Mouse (Mus musculus): Measurements from ENCODE around the gene Yipf3. TPM values are rescaled to one million over a fixed set of nuclear protein-coding genes. Genes with fewer than 3 reads are reported as not detected.

The Yipf3 gene
- total RNA-seq (2021), result 10 to 100 TPM; 72.4 to 82.8 TPM
- polyA plus RNA-seq (2012; rRNA removed), result 136 and 142 TPM in 2 replicates
- long read RNA-seq, transcript Yipf3-201 (9 exons, 2,035 nt), result major isoform, 34 of 40 reads
- long read RNA-seq, partial matches to known transcripts, result 4 of 40 reads
- long read RNA-seq, other reads (novel, unspliced or antisense), result 2 of 40 reads

- Histone ChIP-seq H3K9ac (ENCODE audit: low read depth, low read length) (peak within 1 kb of the TSS; percentile 97), H3K4me1 (ENCODE audit: control insufficient read depth, insufficient read depth, low read length) (peaks cover 5% of the 10 kb centered on the region; the same call in 1 of the 2 replicates), H3K36me3 (ENCODE audit: control insufficient read depth, insufficient read depth, low read length) (peaks cover 4% of the 10 kb centered on the region; the same call in 1 of the 2 replicates), H3K4me3 (peak within 1 kb of the TSS; percentile 81), H3K27ac (peak within 1 kb of the TSS; percentile 97), H3K27me3 (ENCODE audit: control insufficient read depth, insufficient read depth, low read length) (no peaks in the 10 kb centered on the region), H3K79me2 (replicated peaks; ENCODE audit: control insufficient read depth, insufficient read depth, low read length) (peaks cover 2% of the 10 kb centered on the region; the same call in 1 of the 2 replicates)
- TF ChIP-seq EP300 (IDR thresholded peaks at IDR 0.05; ENCODE audit: insufficient read depth, low read depth, low read length) (0 out of 2 replicates have a peak, but pooled peaks have one; percentile 32), CTCF (IDR thresholded peaks at IDR 0.05) (no peak), POLR2A (IDR thresholded peaks at IDR 0.05; ENCODE audit: insufficient read depth, low read depth, low read length) (peak; percentile 92)
- intact Hi-C loops (cut with DNase I), result loop anchor here (2.0 to 5.0 kb wide), 2 partner anchors 45 to 135 kb away; partner anchors contain the start of genes Polh, Xpo5 and Zfp318
- WGBS, result under 1% methylated on average over 53 of the region's 53 CpGs
- peak; percentile 96 to 97 for DNase-seq
Observed at GRCm38 (mm10) chr17:46247512-46248188, at the start of gene Yipf3, which contains the start of gene Polr1c. Yipf3 (plus strand) TSS chr17:46248080. Polr1c (minus strand) TSS chr17:46248054.

GRCm38 (mm10) chr17:46201151-46201550 lies 46.7 kb upstream of the Yipf3 start:
- peaks cover 7% of the 10 kb centered on the region for H3K36me3 ChIP-seq (ENCODE audit: control insufficient read depth, insufficient read depth, low read length)

GRCm38 (mm10) chr17:46202421-46203071 lies 45.3 kb upstream of the Yipf3 start, which contains the start of the genes Polh and Xpo5:
Polh (minus strand) TSS chr17:46202645.
Xpo5 (plus strand) TSS chr17:46202782.
- intact Hi-C loops (cut with DNase I), result loop anchor here (2.0 to 5.0 kb wide), 2 partner anchors 35 to 44 kb away; no protein-coding TSS in a partner anchor
- Histone ChIP-seq H3K9ac (ENCODE audit: low read depth, low read length) (peak within 1 kb of the TSS; percentile 88), H3K4me1 (ENCODE audit: control insufficient read depth, insufficient read depth, low read length) (peaks cover 2% of the 10 kb centered on the region), H3K27ac (peak within 1 kb of the TSS; percentile 76), H3K36me3 (ENCODE audit: control insufficient read depth, insufficient read depth, low read length) (peaks cover 7% of the 10 kb centered on the region), H3K27me3 (ENCODE audit: control insufficient read depth, insufficient read depth, low read length) (no peaks in the 10 kb centered on the region), H3K4me3 (peak within 1 kb of the TSS; percentile 74), H3K79me2 (replicated peaks; ENCODE audit: control insufficient read depth, insufficient read depth, low read length) (no peaks in the 10 kb centered on the region)
- peak; percentile 83 for TF ChIP-seq POLR2A (IDR thresholded peaks at IDR 0.05; ENCODE audit: insufficient read depth, low read depth, low read length)
- TF ChIP-seq CTCF (IDR thresholded peaks at IDR 0.05), result peak; percentile 34
- TF ChIP-seq EP300 (IDR thresholded peaks at IDR 0.05; ENCODE audit: insufficient read depth, low read depth, low read length), result no peak
- peak; percentile 95 for DNase-seq
- under 1% methylated on average over 66 of the region's 66 CpGs for WGBS

More at GRCm38 (mm10) chr17:46201151-46201550, 46.7 kb upstream of the Yipf3 start:
- no peak overlapping the region for H3K9ac ChIP-seq (ENCODE audit: low read depth, low read length)
- peaks cover 2% of the 10 kb centered on the region for H3K4me1 ChIP-seq (ENCODE audit: control insufficient read depth, insufficient read depth, low read length)
- no peaks in the 10 kb centered on the region for H3K27me3 ChIP-seq (ENCODE audit: control insufficient read depth, insufficient read depth, low read length)
- H3K27ac ChIP-seq, result no peak overlapping the region
- WGBS, result 30% methylated on average over 6 of the region's 6 CpGs
- H3K79me2 ChIP-seq (replicated peaks; ENCODE audit: control insufficient read depth, insufficient read depth, low read length), result no peaks in the 10 kb centered on the region
- H3K4me3 ChIP-seq, result no peak overlapping the region
- DNase-seq, result no peak
- intact Hi-C loops (cut with DNase I), result loop anchor here (5.0 kb wide), 1 partner anchor 34 kb away; no protein-coding TSS in a partner anchor
- TF ChIP-seq EP300 (IDR thresholded peaks at IDR 0.05; ENCODE audit: insufficient read depth, low read depth, low read length), result no peak

GRCm38 (mm10) chr17:46203078-46203477 lies 44.8 kb upstream of the Yipf3 start:
- no peak for TF ChIP-seq POLR2A (IDR thresholded peaks at IDR 0.05; ENCODE audit: insufficient read depth, low read depth, low read length)
- TF ChIP-seq CTCF (IDR thresholded peaks at IDR 0.05), result no peak
- TF ChIP-seq EP300 (IDR thresholded peaks at IDR 0.05; ENCODE audit: insufficient read depth, low read depth, low read length), result no peak
- Histone ChIP-seq H3K4me3 (peak overlapping the region; percentile 74), H3K4me1 (ENCODE audit: control insufficient read depth, insufficient read depth, low read length) (peaks cover 2% of the 10 kb centered on the region), H3K27me3 (ENCODE audit: control insufficient read depth, insufficient read depth, low read length) (no peaks in the 10 kb centered on the region), H3K79me2 (replicated peaks; ENCODE audit: control insufficient read depth, insufficient read depth, low read length) (no peaks in the 10 kb centered on the region), H3K27ac (peak overlapping the region; percentile 70), H3K9ac (ENCODE audit: low read depth, low read length) (peak overlapping the region; percentile 88), H3K36me3 (ENCODE audit: control insufficient read depth, insufficient read depth, low read length) (peaks cover 7% of the 10 kb centered on the region)
- intact Hi-C loops (cut with DNase I), result loop anchor here (2.0 to 5.0 kb wide), 2 partner anchors 36 to 44 kb away; no protein-coding TSS in a partner anchor
- WGBS, result under 1% methylated on average over 20 of the region's 20 CpGs
- no peak for DNase-seq

GRCm38 (mm10) chr17:46206676-46207075 lies 41.2 kb upstream of the Yipf3 start:
- no peak overlapping the region for H3K9ac ChIP-seq (ENCODE audit: low read depth, low read length)
- no peaks in the 10 kb centered on the region for H3K79me2 ChIP-seq (replicated peaks; ENCODE audit: control insufficient read depth, insufficient read depth, low read length)
- H3K4me1 ChIP-seq (ENCODE audit: control insufficient read depth, insufficient read depth, low read length), result peaks cover 2% of the 10 kb centered on the region
- TF ChIP-seq EP300 (IDR thresholded peaks at IDR 0.05; ENCODE audit: insufficient read depth, low read depth, low read length) (no peak), POLR2A (IDR thresholded peaks at IDR 0.05; ENCODE audit: insufficient read depth, low read depth, low read length) (no peak), CTCF (IDR thresholded peaks at IDR 0.05) (no peak)
- peaks cover 3% of the 10 kb centered on the region for H3K36me3 ChIP-seq (ENCODE audit: control insufficient read depth, insufficient read depth, low read length)
- no peaks in the 10 kb centered on the region for H3K27me3 ChIP-seq (ENCODE audit: control insufficient read depth, insufficient read depth, low read length)
- no peak overlapping the region for H3K4me3 ChIP-seq
- DNase-seq, result no peak
- no peak overlapping the region for H3K27ac ChIP-seq
- intact Hi-C loops (cut with DNase I), result no loop called here
